Mouse (Mus musculus) v-Abl transformed pro-B cells (cell line): ENCODE data around the gene Necap2.

ENCODE experiments used
- in situ Hi-C, 2 experiments: fragments of 400-800 bp; cut with MboI; formaldehyde crosslinking; loops; one replicate each; pipeline ENCODE4 v1.15.1; 2025; ENCODE audit not compliant: unreplicated experiment in 2 of 2

The Necap2 gene

GRCm38 (mm10) chr4:141076761-141077506, 1.2 kb downstream of the Necap2 start:
- in situ Hi-C loops = no loop called here

DNA sequence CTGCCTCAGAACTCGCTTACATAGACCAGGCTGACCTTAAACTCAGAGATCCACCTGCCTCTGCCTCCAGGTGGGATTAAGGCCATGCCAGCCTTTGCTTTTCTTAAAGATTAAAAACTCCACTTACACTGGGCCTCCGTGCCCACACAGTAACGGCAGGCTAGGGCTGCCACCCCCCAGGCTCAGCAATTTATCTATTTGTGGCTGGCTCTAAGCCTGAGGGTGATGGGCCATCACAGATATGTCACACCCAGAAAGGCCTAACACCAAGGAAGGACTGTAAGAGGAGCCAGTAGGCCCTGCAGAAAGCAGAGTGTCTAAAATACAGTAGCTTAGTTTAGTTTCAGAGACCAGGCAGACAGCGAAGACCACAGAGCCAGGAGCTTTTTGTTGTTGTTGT, 4.0 kb downstream of the Necap2 start:
- in situ Hi-C loops = loop anchor here in 1 of 2 experiments (25.0 kb wide), 1 partner anchor 1212 kb away; no protein-coding TSS in a partner anchor

DNA sequence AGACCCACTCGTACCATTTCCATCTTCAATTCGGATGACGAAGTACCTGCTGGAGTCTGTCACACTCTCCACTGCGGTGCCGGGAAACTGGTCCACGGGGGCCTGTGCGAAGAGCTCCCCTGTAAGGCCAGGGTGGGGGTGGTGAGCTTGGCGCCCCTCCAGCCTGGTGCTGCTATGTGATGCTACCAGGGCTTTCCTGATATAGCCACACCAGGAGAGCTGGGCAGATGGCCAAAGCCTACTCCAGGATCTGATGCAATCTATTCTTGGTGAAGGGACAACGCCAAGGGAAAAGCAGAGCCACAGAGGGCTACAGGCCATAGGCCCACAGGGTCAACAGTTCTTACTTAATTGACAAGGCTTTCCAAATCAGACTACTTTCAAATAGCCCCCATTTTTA, 4.5 kb downstream of the Necap2 start:
- in situ Hi-C loops = loop anchor here in 1 of 2 experiments (25.0 kb wide), 1 partner anchor 1211 kb away; no protein-coding TSS in a partner anchor

DNA sequence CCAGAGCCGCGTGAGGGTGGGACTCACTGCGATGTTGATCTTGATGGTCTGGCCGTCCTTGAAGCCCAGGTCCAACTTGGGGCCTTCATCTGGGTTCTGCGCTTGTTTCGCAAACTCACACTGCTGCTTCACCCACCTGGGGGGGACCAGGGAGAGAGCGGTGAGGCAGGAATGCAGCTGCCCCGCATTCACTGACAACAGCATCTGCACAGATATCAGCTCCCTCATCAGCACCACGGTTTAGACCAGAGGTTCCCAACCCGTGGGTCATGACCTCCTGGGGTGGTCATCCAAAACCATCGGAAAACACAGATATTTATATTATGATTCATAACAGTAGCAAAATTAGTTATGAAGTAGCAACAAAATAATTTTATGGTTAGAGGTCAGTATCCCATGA, 5.7 kb downstream of the Necap2 start:
- in situ Hi-C loops = loop anchor here in 1 of 2 experiments (25.0 kb wide), 1 partner anchor 1210 kb away; no protein-coding TSS in a partner anchor

- in situ Hi-C loops = loop anchor here in 1 of 2 experiments (10.0 to 25.0 kb wide), 3 partner anchors 165 to 1207 kb away; partner anchors contain the start of genes Padi2 and Rcc2
Observed at GRCm38 (mm10) chr4:141069731-141070130, 8.4 kb downstream of the Necap2 start.

DNA sequence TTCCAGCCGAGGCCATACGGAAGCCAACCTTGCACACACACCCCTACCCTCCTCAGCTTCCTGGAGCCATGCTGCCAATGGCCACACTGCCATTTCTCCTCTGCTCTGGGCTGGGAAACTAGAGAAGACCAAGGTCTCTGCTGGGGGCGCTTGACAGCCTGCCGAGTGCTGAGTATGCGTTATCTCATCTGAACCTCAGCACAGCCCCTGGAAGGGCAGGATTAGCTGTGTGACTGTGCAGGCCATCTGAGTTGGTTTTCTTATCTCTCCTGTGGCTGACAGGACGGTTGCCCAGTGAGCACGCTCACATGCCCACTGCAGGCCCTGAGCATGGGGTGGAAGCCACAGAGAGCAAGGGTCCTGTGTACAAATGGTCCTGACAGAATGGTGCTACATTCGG, 9.5 kb downstream of the Necap2 start:
- in situ Hi-C loops = loop anchor here in 1 of 2 experiments (10.0 to 25.0 kb wide), 3 partner anchors 164 to 1206 kb away; partner anchors contain the start of genes Padi2 and Rcc2

GRCm38 (mm10) chr4:141067516-141068046, 10.6 kb downstream of the Necap2 start:
- in situ Hi-C loops = loop anchor here in 1 of 2 experiments (10.0 to 25.0 kb wide), 3 partner anchors 163 to 1205 kb away; partner anchors contain the start of genes Padi2 and Rcc2

- in situ Hi-C loops = loop anchor here in 1 of 2 experiments (10.0 to 25.0 kb wide), 3 partner anchors 162 to 1205 kb away; partner anchors contain the start of genes Padi2 and Rcc2
Observed at GRCm38 (mm10) chr4:141066709-141067515, 11.2 kb downstream of the Necap2 start.

DNA sequence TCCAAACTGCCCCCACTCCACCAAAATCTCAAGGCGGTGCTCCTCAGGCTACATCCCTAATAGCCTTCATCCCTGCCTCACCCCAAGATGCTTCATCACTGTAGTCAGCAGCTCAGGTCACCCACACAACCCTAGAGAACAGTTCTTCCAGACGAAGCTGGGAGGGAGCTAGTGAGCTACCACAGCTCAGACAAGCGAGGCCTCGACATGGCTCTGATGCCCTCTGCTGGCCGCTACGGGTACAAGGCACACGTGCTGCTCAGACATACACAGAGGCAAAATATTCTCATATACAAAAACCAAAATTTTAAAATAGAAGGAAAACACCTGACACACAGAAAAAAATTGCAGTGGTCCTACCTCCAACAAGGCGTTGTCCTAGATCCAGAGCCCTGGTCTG, 13.0 kb downstream of the Necap2 start:
- in situ Hi-C loops = loop anchor here in 1 of 2 experiments (10.0 to 25.0 kb wide), 3 partner anchors 160 to 1203 kb away; partner anchors contain the start of genes Padi2 and Rcc2

DNA sequence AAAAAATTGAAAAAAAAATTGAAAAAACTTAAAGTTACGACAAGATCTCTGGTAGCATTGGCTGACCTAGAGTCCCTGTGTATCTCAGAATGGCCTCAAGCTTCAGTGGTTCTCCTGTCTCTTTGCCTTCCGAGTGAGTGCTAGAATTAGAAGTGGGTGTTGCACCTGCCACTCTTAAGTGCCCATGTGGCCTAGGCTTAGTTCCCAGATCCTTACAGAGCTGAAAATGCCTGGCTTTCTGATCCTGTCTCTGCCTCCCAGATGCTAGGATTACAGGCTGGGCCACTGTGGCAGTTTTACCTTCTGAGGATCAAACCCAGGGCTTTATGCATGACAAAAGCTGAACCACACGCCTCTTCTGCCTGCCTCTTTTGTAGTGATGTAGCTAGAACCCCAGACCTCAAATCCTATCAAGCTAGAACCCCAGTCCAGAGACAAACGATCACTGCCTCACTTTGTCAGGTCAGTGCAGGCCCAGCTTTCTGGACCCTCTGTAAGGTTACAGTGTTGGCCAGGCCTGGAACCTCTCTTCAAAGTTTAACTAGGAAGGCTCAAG, 14.0 kb downstream of the Necap2 start:
- in situ Hi-C loops = loop anchor here in 1 of 2 experiments (10.0 to 25.0 kb wide), 3 partner anchors 159 to 1202 kb away; partner anchors contain the start of genes Padi2 and Rcc2

DNA sequence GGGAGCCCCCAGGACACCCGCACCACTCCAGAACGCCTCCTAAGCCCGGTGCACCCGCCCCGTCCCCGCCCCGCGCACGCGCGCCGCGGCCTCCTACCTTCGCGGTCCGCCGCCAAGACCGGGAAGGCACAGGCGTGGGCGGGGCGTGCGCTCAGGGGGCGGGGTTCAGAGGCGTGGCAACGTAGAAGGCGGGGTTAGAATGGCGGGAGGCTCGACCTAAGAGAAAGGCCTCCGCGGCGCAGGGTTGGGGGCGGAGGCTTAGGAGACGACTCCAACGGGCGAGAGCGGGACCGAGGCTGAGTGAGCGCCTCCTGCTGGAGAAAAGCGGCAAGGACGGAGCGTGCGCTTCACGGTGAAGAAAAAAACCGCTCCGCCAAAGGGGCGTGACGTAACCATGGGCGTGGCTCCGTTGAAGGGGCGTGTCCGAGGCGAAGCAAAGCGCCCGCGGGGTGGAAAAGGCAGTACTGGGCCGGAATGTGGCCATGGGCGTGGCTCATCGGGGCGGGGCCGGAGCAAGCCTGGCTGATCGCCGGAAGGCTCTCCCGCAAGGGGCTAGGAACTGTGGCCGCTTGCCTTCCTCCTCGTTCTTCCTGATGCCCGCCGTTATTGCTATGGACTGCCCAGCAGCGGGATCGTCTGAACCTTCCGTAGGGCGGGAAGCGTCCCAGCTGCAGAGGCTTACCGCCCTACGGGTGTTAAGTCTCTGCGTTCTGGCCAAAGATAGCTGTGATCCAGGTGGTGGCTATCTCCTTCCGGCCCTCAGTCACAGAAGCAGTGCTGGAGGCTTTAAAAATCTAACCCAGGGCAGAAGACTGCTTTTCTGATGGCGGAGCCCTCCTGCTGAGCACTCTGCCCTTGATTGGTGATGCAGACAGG, 17.5 kb downstream of the Necap2 start, which contains the start of gene Crocc:
Gene Crocc (minus strand): TSS at position 125 of the 876 bp plus-strand sequence.
- in situ Hi-C loops = loop anchor here in 1 of 2 experiments (10.0 to 25.0 kb wide), 3 partner anchors 156 to 1198 kb away; partner anchors contain the start of genes Padi2 and Rcc2

- in situ Hi-C loops = loop anchor here in 1 of 2 experiments (10.0 to 25.0 kb wide), 3 partner anchors 155 to 1198 kb away; partner anchors contain the start of genes Padi2 and Rcc2
Observed at GRCm38 (mm10) chr4:141059616-141060425, 18.3 kb downstream of the Necap2 start.

- in situ Hi-C loops = loop anchor here in 1 of 2 experiments (25.0 kb wide), 1 partner anchor 1197 kb away; no protein-coding TSS in a partner anchor
Observed at GRCm38 (mm10) chr4:141058835-141059234, 19.3 kb downstream of the Necap2 start.

DNA sequence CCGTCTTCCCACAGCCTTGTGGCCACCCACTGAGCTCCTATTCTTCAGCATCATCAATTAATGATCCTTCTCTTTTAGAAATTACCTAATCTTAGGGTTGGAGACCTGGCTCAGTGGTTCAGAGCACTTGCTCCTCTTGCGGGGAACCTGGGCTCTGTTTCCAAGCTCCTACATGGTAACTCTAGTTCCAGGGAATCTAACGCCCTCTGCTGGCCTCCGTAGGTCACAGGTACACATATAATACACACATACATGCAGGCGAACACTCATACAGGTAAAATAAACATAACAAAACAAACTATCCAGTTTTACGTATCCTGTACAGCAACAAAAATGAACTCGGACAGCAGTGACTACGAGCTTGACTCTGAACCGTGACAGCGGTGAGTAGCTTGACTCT, 21.2 kb downstream of the Necap2 start:
- in situ Hi-C loops = loop anchor here in 1 of 2 experiments (25.0 kb wide), 1 partner anchor 1195 kb away; no protein-coding TSS in a partner anchor

- in situ Hi-C loops = loop anchor here in 1 of 2 experiments (25.0 kb wide), 1 partner anchor 1191 kb away; no protein-coding TSS in a partner anchor
Observed at GRCm38 (mm10) chr4:141053568-141054161, 24.5 kb downstream of the Necap2 start.

- in situ Hi-C loops = loop anchor here in 1 of 2 experiments (25.0 kb wide), 1 partner anchor 1191 kb away; no protein-coding TSS in a partner anchor
Observed at GRCm38 (mm10) chr4:141053138-141053537, 25.0 kb downstream of the Necap2 start.

- in situ Hi-C loops = loop anchor here in 1 of 2 experiments (25.0 kb wide), 1 partner anchor 1190 kb away; no protein-coding TSS in a partner anchor
Observed at GRCm38 (mm10) chr4:141052442-141052841, 25.7 kb downstream of the Necap2 start.
